Mouse (Mus musculus) gastrocnemius, adult 2 months (tissue): ENCODE data around the gene Adcy7. TPM values are rescaled to one million over a fixed set of nuclear protein-coding genes. Genes with fewer than 3 reads are reported as not detected.

Source experiments
- DNase-seq: peaks from one replicate; pipeline ENCODE4 v3.0.0; 2022
- H3K27ac ChIP-seq: fragments of 200-600 bp; 2 replicates; pipeline ENCODE4 v1.8.1; 2022; ENCODE audit warnings: mild to moderate bottlenecking
- H3K4me3 ChIP-seq: fragments of 200-600 bp; 2 replicates; pipeline ENCODE4 v1.8.1; 2022; ENCODE audit warnings: mild to moderate bottlenecking, moderate library complexity
- CTCF ChIP-seq: fragments of 200-600 bp; IDR thresholded peaks from 2 replicates; pipeline ENCODE4 v1.8.1; 2022; ENCODE audit warnings: antibody characterized with exemption, mild to moderate bottlenecking, moderate library complexity
- intact Hi-C: fragments of 180-260 bp; cut with DNase I; formaldehyde crosslinking; loops from one replicate; pipeline ENCODE4 v1.15.1; 2025
- total RNA-seq, 2 experiments: library from RNA; stranded (reverse); gene quantifications; 2 replicates each; pipeline ENCODE4 v1.2.3; 2021

Gene Adcy7
- total RNA-seq, 2 experiments from 2014 or later: 3.4 to 6.6 TPM

- H3K27ac ChIP-seq: peak overlapping the region; percentile 53
- peak; percentile 76 for DNase-seq
- TF ChIP-seq CTCF: no peak
- intact Hi-C loops: loop anchor here (5.0 kb wide), 1 partner anchor 38 kb away; the partner anchor contains the start of gene Adcy7
- H3K4me3 ChIP-seq: no peak overlapping the region
Observed at GRCm38 (mm10) chr8:88310286-88310685, 38.1 kb downstream of the Adcy7 start.

DNA sequence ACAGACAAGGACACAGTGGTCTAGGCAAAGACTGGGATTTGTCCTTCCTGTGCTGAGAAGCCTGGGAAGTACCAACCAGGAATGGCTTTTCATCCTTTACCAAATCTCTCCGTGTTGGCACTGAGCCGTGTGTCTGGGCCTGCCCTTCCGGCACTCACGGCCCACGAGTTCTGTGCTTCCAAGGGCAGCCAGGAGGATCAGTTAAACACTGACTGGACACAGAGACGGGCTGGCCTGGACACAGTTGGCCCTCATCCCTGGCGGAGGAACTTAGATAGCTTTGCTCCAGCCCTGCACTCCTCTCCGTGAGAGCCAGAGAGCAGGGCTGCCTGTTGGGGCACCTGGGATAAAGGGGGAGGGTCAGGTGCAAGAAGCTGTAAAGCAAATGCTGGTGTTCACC is 40.8 kb downstream of the Adcy7 start:
- intact Hi-C loops: loop anchor here (5.0 kb wide), 1 partner anchor 41 kb away; the partner anchor contains the start of gene Adcy7
- H3K4me3 ChIP-seq: no peak overlapping the region
- DNase-seq: peak; percentile 93
- H3K27ac ChIP-seq: peak overlapping the region; percentile 68
- peak; percentile 40 for TF ChIP-seq CTCF

DNA sequence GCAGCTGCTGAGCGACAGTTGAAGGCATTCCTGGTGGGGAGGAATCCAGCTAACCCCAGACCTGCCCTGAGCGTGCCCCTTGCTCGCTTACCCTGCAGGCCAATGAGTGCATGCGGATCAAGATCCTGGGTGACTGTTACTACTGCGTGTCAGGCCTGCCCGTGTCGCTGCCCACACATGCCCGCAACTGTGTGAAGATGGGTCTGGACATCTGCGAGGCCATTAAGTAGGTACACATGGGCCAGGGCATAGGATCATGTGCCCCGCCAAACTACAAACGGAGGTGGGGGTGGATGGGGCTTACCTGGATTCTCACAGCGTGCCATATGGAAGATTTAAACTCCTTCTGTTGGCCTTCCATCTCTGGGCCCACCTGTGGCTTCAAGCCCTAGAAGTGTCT is 41.8 kb downstream of the Adcy7 start:
- intact Hi-C loops: loop anchor here (5.0 kb wide), 1 partner anchor 42 kb away; the partner anchor contains the start of gene Adcy7
- peak; percentile 14 for DNase-seq
- Histone ChIP-seq H3K4me3 (no peak overlapping the region), H3K27ac (peak overlapping the region; percentile 68; the same call in 1 of the 2 replicates)
- TF ChIP-seq CTCF: no peak

GRCm38 (mm10) chr8:88315302-88315701 is 43.1 kb downstream of the Adcy7 start:
- intact Hi-C loops: loop anchor here (5.0 kb wide), 1 partner anchor 33 kb away; no protein-coding TSS in a partner anchor
- peak; percentile 18 for DNase-seq
- Histone ChIP-seq H3K27ac (peak overlapping the region; percentile 74; the same call in 1 of the 2 replicates), H3K4me3 (no peak overlapping the region)
- TF ChIP-seq CTCF: no peak

DNA sequence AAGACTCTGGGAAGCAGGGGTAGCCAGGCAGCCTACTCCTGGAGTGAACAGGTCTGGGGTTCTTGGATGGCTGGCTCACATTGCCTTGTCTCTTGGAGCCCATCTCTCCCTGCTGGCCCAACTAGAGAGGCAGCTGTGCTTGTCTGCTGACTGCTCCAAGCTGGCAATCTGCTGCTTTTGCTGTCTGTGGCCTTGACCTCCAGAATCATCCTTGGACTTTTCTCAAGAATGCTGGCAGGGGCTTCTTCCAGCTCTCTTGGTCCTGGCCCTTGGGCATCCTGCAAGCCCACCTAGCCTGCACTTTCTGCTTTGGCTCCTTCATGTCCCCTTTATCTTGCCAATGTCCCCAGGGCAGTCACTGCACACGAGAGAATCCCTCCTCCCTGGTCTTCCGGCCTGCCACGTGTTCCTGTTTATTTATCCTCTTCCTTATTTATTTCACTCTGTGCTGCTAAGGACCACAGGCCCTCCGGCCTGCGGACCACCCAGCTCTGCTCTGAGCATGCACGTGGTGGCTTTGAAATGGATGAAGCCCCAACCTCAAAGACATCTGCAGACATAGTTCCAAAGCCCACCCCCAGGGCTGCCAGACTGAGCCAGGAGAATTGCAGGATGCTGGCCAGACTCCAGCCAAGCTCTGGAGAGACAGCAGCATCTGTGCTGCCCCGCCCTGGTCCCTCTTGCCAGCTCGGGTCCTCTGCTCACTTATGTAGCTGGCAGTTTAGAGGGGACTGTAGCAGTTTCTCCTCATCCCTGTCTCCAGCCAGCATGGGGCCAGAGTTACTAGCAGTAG is 44.1 kb downstream of the Adcy7 start:
- H3K27ac ChIP-seq: peak overlapping the region; percentile 74
- peak; percentile 88 for DNase-seq
- intact Hi-C loops: loop anchor here (5.0 kb wide), 1 partner anchor 34 kb away; no protein-coding TSS in a partner anchor
- no peak overlapping the region for H3K4me3 ChIP-seq
- TF ChIP-seq CTCF: no peak

DNA sequence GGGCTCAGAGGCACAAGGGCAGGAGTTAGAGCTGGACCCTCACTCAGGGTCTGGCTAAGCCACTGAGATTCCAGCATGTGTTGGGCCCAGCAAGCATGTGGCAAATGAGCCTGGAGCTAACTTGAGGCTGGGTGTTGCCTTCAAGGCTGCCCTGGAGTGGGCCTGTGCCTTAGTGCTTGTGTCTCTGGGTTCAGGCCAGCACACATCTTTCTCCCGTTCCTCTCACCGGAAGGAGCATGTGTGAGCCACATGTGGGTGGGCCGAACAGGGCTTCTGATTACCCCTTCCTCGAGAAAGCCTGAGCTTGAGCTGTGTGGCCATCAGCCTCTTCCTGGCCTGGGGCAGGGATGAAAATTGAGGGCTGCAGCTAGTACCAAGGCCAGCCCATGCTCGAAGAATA is 45.1 kb downstream of the Adcy7 start:
- TF ChIP-seq CTCF: no peak
- intact Hi-C loops: loop anchor here (5.0 kb wide), 1 partner anchor 35 kb away; no protein-coding TSS in a partner anchor
- peak; percentile 34 for DNase-seq
- H3K27ac ChIP-seq: peak overlapping the region; percentile 74
- H3K4me3 ChIP-seq: no peak overlapping the region

DNA sequence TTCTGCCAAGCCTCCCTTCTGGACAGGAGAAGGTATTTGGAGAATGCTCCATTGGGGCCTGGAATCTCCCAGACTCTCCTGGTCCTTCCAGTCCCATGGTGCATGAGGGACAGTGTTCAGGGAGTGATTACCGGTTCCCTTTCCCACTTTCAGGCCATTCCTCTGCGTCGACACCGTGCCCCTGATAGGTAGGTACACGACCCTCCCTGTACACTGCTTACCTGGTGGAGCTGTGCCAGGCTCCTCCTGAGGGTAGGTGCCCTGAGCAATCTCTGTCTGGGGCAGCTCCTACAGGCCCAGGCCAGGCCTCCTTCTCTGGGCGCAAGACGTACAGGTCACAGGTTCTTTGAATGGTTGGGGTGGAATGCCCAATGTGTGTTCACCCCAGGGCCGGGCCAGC is 45.9 kb downstream of the Adcy7 start:
- no peak overlapping the region for H3K27ac ChIP-seq
- no peak for TF ChIP-seq CTCF
- no peak overlapping the region for H3K4me3 ChIP-seq
- intact Hi-C loops: loop anchor here (5.0 kb wide), 1 partner anchor 36 kb away; no protein-coding TSS in a partner anchor
- no peak for DNase-seq

GRCm38 (mm10) chr8:88320134-88320533 is 47.9 kb downstream of the Adcy7 start:
- peak; percentile 22 for DNase-seq

GRCm38 (mm10) chr8:88321387-88321786 is 49.2 kb downstream of the Adcy7 start:
- no peak for DNase-seq
- intact Hi-C loops: no loop called here
- H3K27ac ChIP-seq: no peak overlapping the region
- no peak for TF ChIP-seq CTCF
- no peak overlapping the region for H3K4me3 ChIP-seq

More at GRCm38 (mm10) chr8:88320134-88320533, 47.9 kb downstream of the Adcy7 start:
- H3K27ac ChIP-seq: no peak overlapping the region
- intact Hi-C loops: no loop called here
- H3K4me3 ChIP-seq: no peak overlapping the region
- no peak for TF ChIP-seq CTCF

GRCm38 (mm10) chr8:88323523-88323922 is 51.3 kb downstream of the Adcy7 start:
- peak; percentile 12 for DNase-seq
- intact Hi-C loops: no loop called here
- Histone ChIP-seq H3K4me3 (no peak overlapping the region), H3K27ac (no peak overlapping the region)
- no peak for TF ChIP-seq CTCF

DNA sequence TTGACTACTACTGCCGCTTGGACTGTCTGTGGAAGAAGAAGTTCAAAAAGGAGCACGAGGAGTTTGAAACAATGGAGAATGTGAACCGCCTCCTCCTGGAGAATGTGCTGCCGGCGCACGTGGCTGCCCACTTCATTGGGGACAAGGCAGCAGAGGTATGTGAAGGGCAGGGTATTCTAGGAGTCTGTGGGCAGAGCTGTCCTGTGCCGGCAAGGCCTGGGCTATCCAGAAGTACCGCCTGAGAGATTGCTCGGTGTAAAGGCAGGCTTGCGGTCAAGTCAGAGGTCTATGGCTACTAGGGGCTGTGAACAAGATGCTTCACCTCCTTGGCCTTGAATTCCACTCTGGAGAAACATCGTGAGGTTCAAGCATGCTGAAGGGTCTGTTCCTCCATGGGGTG is 52.6 kb downstream of the Adcy7 start:
- Histone ChIP-seq H3K27ac (no peak overlapping the region), H3K4me3 (no peak overlapping the region)
- intact Hi-C loops: no loop called here
- peak; percentile 14 for DNase-seq
- no peak for TF ChIP-seq CTCF

DNA sequence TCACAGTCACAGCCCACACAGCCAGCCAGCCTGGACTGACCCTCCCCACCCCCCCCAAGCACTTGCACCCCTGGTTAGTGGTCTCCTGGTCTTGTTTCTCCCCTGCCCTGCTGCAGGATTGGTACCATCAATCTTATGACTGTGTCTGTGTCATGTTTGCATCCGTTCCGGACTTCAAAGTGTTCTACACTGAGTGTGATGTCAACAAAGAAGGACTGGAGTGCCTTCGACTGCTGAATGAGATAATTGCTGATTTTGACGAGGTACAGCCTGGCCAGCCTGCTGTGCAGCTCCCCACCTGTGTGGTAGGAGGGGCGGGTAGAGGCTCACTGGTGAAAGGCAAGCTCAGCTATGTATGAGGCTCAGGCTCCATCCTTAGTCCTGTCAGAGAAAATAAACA is 53.0 kb downstream of the Adcy7 start:
- intact Hi-C loops: no loop called here
- H3K4me3 ChIP-seq: no peak overlapping the region
- H3K27ac ChIP-seq: no peak overlapping the region
- peak; percentile 10 for DNase-seq
- no peak for TF ChIP-seq CTCF

GRCm38 (mm10) chr8:88325795-88326194 is 53.6 kb downstream of the Adcy7 start:
- Histone ChIP-seq H3K27ac (no peak overlapping the region), H3K4me3 (no peak overlapping the region)
- intact Hi-C loops: no loop called here
- TF ChIP-seq CTCF: no peak
- no peak for DNase-seq
